Mouse (Mus musculus): ENCODE data around the gene Lpar4. TPM values are rescaled to one million over a fixed set of nuclear protein-coding genes. Genes with fewer than 3 reads are reported as not detected.

Lpar4 gene
- 1.0 TPM for polyA plus RNA-seq (2014; fragmentation: Illumina TruSeq; extraction: RNeasy Lipid Tissue Mini Kit (QIAGEN cat#74804); ENCODE audit: low read depth, low replicate concordance)

GRCm38 (mm10) chrX:106920175-106920827 lies at the start of gene Lpar4:
Lpar4 (plus strand) TSS chrX:106920625.

Other genes with a start within 250 kb of the Lpar4 start
- gene Rtl3, start 80.0 kb upstream of the Lpar4 start, polyA plus RNA-seq (2014; fragmentation: Illumina TruSeq; extraction: RNeasy Lipid Tissue Mini Kit (QIAGEN cat#74804); ENCODE audit: low read depth, low replicate concordance), result 1.3 TPM
- gene P2ry10, start 167.9 kb downstream of the Lpar4 start, polyA plus RNA-seq (2014; fragmentation: Illumina TruSeq; extraction: RNeasy Lipid Tissue Mini Kit (QIAGEN cat#74804); ENCODE audit: low read depth, low replicate concordance), result not detected
- gene P2ry10b, start 228.3 kb downstream of the Lpar4 start, polyA plus RNA-seq (2014; fragmentation: Illumina TruSeq; extraction: RNeasy Lipid Tissue Mini Kit (QIAGEN cat#74804); ENCODE audit: low read depth, low replicate concordance), result 0.60 TPM

Measured in heart, adult 10 weeks (tissue).